Mouse (Mus musculus): ENCODE measurements at regions not wholly inside any gene's neighbourhood (a gene's known extent, or its start where the extent isn't known, plus 50 kb on each side); places are given as distances from the start of the nearest gene placed in this dataset.

DNA sequence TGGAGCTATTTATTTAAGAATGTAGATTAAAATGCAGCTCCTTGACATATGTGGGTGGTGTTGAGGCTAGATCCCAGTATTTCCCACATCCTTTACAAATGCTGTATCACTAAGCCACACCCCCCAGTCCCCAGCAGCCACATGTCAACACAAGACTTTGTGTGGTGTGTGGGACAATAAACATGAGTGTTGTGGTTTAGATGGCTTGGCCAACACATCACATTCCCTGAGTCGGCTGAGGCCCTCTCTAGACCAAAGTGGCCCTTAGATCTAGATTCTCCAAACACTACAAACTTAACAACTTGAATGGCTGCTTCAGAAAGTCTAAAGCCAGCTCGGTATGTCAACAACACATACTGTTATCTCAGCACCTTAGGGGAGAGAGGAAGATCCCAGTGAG, 94.2 kb upstream of the Nxt1 start:
- TF ChIP-seq CTCF (IDR thresholded peaks at IDR 0.05; ENCODE audit: extremely low read depth, insufficient read depth, insufficient read length, insufficient replicate concordance): no peak
- no peak for TF ChIP-seq POLR2A (IDR thresholded peaks at IDR 0.05; ENCODE audit: low read depth, low read length)

Measured in spleen, adult 2 months (tissue).